Mouse (Mus musculus) liver, embryonic 13.5 days (tissue): Measurements from ENCODE around the gene Serpinb1c. TPM values are rescaled to one million over a fixed set of nuclear protein-coding genes. Genes with fewer than 3 reads are reported as not detected.
"Not testable (repeated sequence)": the region's sequence is repeated elsewhere in the genome, so short reads cannot be mapped to it uniquely, and the experiment has no call there.

Experiments used
- ATAC-seq: fragments of 200-750 bp; cut with Nextera tagmentation; 2 replicates; pipeline ENCODE4 v1.8.0; 2017; ENCODE audit warnings: low read depth, mild to moderate bottlenecking, moderate number of reproducible peaks, moderate library complexity
- DNase-seq: peaks from one replicate; pipeline ENCODE4 v3.0.0; 2022
- H3K27ac ChIP-seq: fragments of 300-500 bp; sonication (generic); 2 replicates; pipeline ENCODE4 v1.5.1; 2015; ENCODE audit warnings: moderate library complexity, mild to moderate bottlenecking, inconsistent platforms
- H3K27me3 ChIP-seq: fragments of 300-500 bp; sonication (generic); 2 replicates; pipeline ENCODE4 v1.6.1; 2015; ENCODE audit warnings: mild to moderate bottlenecking, inconsistent platforms
- H3K36me3 ChIP-seq: fragments of 300-500 bp; sonication (generic); 2 replicates; pipeline ENCODE4 v1.6.1; 2015; ENCODE audit warnings: mild to moderate bottlenecking, inconsistent platforms
- H3K4me1 ChIP-seq: fragments of 300-500 bp; sonication (generic); replicated peaks from 2 replicates; pipeline ENCODE4 v1.6.1; 2015; ENCODE audit warnings: inconsistent platforms
- H3K4me2 ChIP-seq: fragments of 300-500 bp; sonication (generic); 2 replicates; pipeline ENCODE4 v1.6.1; 2015; ENCODE audit warnings: inconsistent platforms, mild to moderate bottlenecking, moderate library complexity
- H3K4me3 ChIP-seq: fragments of 300-500 bp; sonication (generic); replicated peaks from 2 replicates; pipeline ENCODE4 v1.5.1; 2015; ENCODE audit warnings: mild to moderate bottlenecking, inconsistent platforms
- H3K9ac ChIP-seq: fragments of 300-500 bp; sonication (generic); 2 replicates; pipeline ENCODE4 v1.6.1; 2015; ENCODE audit warnings: mild to moderate bottlenecking, inconsistent platforms
- H3K9me3 ChIP-seq: fragments of 300-500 bp; sonication (generic); replicated peaks from 2 replicates; pipeline ENCODE4 v1.6.1; 2016; ENCODE audit warnings: inconsistent platforms
- WGBS: fragments of 180-500 bp; shearing (Covaris S2); methylation state at CpG from one replicate; pipeline ENCODE4 v1.1.7; 2015; ENCODE audit not compliant: insufficient replicate concordance; 5-methylcytosine and 5-hydroxymethylcytosine counted together
- polyA plus RNA-seq: library from polyadenylated mRNA; unstranded; fragments of >200 nt; fragmentation: Nextera tagmentation; extraction: Ambion mirVana; gene quantifications from 2 replicates; pipeline ENCODE4 v1.2.1, GENCODE M21; 2015

Serpinb1c gene
- polyA plus RNA-seq: not detected in 2 replicates

GRCm38 (mm10) chr13:32898111-32898510 is at the start of gene Serpinb1c:
TSS of gene Serpinb1c (minus strand) at chr13:32898211.
- Histone ChIP-seq H3K9ac (no peak within 1 kb of the TSS), H3K36me3 (no peaks in the 10 kb centered on the region), H3K27ac (no peak within 1 kb of the TSS), H3K4me1 (no peaks in the 10 kb centered on the region), H3K4me2 (no peak within 1 kb of the TSS), H3K27me3 (no peaks in the 10 kb centered on the region), H3K4me3 (no peak within 1 kb of the TSS), H3K9me3 (no peaks in the 10 kb centered on the region)
- DNase-seq (no peak), ATAC-seq (no peak)
- WGBS: 75% methylated on average over 2 of the region's 2 CpGs

DNA sequence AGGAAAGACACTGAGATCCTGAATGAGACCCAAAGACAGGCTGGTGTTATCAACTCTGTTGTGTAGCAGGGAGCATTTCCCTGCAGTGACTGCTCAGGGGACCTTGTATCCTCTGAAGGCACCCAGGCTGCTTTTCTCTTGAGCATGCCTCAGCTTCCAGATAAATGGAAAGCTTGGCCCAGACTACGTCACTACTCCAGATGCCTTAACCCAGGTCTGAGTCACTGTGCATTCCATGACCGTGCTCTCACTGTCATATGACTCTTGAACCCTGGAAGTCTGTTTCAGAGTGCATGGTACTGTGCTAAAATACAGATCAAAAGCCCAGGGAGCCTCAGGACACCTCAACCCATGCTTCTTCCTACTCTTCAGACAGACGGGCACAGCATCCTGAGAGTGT is 41.2 kb upstream of the Serpinb1c start:
- H3K36me3 ChIP-seq, H3K27ac ChIP-seq, ATAC-seq, H3K4me1 ChIP-seq, H3K27me3 ChIP-seq, H3K4me2 ChIP-seq, H3K4me3 ChIP-seq, H3K9ac ChIP-seq, H3K9me3 ChIP-seq, DNase-seq: not testable (repeated sequence)
- WGBS: 56% methylated on average over 3 of the region's 3 CpGs

DNA sequence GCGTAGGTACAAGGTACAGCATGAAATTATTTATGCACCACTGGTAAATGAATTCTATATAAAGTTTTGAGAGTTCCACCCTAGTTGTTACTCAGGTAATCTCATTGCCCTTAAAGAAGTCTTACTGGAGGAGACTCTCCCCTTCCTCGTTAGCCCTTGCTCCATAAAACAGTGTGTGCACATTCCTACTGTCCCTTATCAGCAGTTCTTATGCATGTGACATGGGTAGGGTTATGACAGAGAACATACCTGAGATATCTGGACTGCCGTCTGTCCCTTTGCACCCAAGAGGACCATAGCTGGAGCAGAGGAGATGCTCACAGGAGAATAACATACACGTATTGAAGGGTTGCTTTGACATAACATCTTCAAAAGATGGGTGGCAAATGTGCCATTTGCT is 40.3 kb upstream of the Serpinb1c start:
- 57% methylated on average over 4 of the region's 4 CpGs for WGBS
- H3K4me2 ChIP-seq, H3K9ac ChIP-seq, DNase-seq, ATAC-seq, H3K4me3 ChIP-seq, H3K27me3 ChIP-seq, H3K4me1 ChIP-seq, H3K9me3 ChIP-seq, H3K36me3 ChIP-seq, H3K27ac ChIP-seq: not testable (repeated sequence)

DNA sequence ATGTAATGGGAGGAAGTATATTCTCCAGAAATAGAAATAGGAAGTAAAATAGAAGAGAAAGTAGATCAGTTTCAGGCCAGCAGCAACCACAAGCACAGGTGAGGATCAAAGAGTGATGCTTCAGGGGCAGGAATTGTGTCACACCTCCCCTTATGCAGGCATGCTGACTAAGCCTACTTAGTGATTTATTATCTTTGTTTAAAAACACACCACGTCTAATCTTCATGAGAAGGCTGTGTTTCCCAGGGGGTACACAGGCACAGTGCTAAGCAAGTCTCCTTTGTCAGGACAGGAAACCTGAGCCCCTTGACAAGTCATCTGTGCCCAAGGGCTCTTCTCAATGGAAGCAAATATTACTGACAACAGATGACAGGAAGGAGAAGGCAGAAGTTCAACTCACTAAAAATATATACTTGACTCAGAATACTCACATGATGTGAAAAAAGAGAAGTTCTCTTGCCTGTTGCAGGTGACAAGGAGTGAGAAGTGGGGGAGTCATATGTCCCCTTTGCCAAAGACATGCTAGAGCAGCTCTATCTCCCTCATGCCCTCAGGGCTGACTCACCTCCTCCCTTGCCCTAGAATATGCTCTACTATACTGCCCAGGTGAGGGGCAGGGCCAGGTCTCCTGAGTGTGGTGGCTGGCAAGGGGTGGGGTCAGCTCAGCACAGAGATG is 36.8 kb upstream of the Serpinb1c start:
- H3K4me2 ChIP-seq: no peak overlapping the region
- H3K4me3 ChIP-seq: no peak overlapping the region
- no peaks in the 10 kb centered on the region for H3K27me3 ChIP-seq
- no peaks in the 10 kb centered on the region for H3K4me1 ChIP-seq
- no peaks in the 10 kb centered on the region for H3K36me3 ChIP-seq
- ATAC-seq (no peak), DNase-seq (no peak)
- no peak overlapping the region for H3K9ac ChIP-seq
- 8% methylated on average over 1 of the region's 1 CpGs for WGBS
- H3K27ac ChIP-seq: no peak overlapping the region
- H3K9me3 ChIP-seq: no peaks in the 10 kb centered on the region

DNA sequence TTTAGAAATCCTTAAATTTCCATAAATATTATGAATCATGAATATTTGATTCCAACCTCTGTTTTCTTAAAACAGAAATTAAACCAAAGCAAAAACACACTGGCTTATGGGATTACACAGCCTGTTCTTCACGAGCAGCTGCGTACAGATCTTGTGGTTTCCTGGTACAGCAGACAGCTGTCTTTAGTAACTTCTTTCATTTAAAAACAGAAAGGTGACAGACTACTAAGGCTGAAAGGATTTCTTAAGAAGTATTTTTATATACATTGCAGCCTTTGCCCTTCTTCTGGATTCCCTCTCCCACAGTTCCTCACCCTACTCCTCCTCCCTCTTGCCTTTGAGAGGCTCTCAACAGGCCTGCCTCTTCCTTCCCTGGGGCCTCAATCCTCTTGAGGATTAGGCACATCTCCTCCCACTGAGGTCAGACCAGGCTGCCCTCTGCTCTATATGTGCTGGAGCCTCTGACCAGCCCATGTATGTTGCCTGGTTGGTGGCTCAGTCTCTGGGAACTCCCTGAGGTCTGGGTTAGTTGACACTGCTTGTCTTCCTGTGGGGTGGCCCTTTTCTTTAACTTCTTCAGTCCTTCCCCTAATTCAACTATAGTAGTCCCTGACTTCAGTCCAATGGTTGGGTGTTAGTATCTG is 31.2 kb upstream of the Serpinb1c start:
- Histone ChIP-seq H3K9me3 (no peaks in the 10 kb centered on the region), H3K4me1 (no peaks in the 10 kb centered on the region), H3K4me3 (no peak overlapping the region), H3K4me2 (no peak overlapping the region), H3K27me3 (no peaks in the 10 kb centered on the region), H3K9ac (no peak overlapping the region), H3K27ac (no peak overlapping the region), H3K36me3 (no peaks in the 10 kb centered on the region)
- 42% methylated on average over 2 of the region's 2 CpGs for WGBS
- DNase-seq (no peak), ATAC-seq (no peak)

- Histone ChIP-seq H3K27me3 (no peaks in the 10 kb centered on the region), H3K27ac (no peak overlapping the region), H3K9ac (no peak overlapping the region), H3K4me2 (no peak overlapping the region), H3K36me3 (no peaks in the 10 kb centered on the region), H3K9me3 (no peaks in the 10 kb centered on the region), H3K4me3 (no peak overlapping the region), H3K4me1 (no peaks in the 10 kb centered on the region)
- DNase-seq: no peak
- no peak for ATAC-seq
- 59% methylated on average over 1 of the region's 1 CpGs for WGBS
Observed at GRCm38 (mm10) chr13:32927241-32927640, 29.2 kb upstream of the Serpinb1c start.

- no peak overlapping the region for H3K4me3 ChIP-seq
- WGBS: 49% methylated on average over 2 of the region's 2 CpGs
- no peaks in the 10 kb centered on the region for H3K36me3 ChIP-seq
- no peak overlapping the region for H3K4me2 ChIP-seq
- no peak overlapping the region for H3K9ac ChIP-seq
- no peak overlapping the region for H3K27ac ChIP-seq
- no peaks in the 10 kb centered on the region for H3K9me3 ChIP-seq
- no peak for DNase-seq
- H3K4me1 ChIP-seq: no peaks in the 10 kb centered on the region
- ATAC-seq: no peak
- no peaks in the 10 kb centered on the region for H3K27me3 ChIP-seq
Observed at GRCm38 (mm10) chr13:32926661-32927060, 28.6 kb upstream of the Serpinb1c start.

- Histone ChIP-seq H3K4me1 (no peaks in the 10 kb centered on the region), H3K4me2 (no peak overlapping the region), H3K9ac (no peak overlapping the region), H3K27ac (no peak overlapping the region), H3K4me3 (no peak overlapping the region), H3K9me3 (no peaks in the 10 kb centered on the region), H3K36me3 (no peaks in the 10 kb centered on the region), H3K27me3 (no peaks in the 10 kb centered on the region)
- ATAC-seq (no peak), DNase-seq (no peak)
- WGBS: 52% methylated on average over 7 of the region's 7 CpGs
Observed at GRCm38 (mm10) chr13:32924578-32925360, 26.8 kb upstream of the Serpinb1c start.

GRCm38 (mm10) chr13:32922622-32923021 is 24.6 kb upstream of the Serpinb1c start:
- no peak for DNase-seq
- H3K9me3 ChIP-seq: no peaks in the 10 kb centered on the region
- H3K27ac ChIP-seq: no peak overlapping the region
- no peak for ATAC-seq
- H3K36me3 ChIP-seq: no peaks in the 10 kb centered on the region
- H3K27me3 ChIP-seq: no peaks in the 10 kb centered on the region
- no peak overlapping the region for H3K4me2 ChIP-seq
- H3K4me1 ChIP-seq: no peaks in the 10 kb centered on the region
- no peak overlapping the region for H3K9ac ChIP-seq
- no peak overlapping the region for H3K4me3 ChIP-seq

DNA sequence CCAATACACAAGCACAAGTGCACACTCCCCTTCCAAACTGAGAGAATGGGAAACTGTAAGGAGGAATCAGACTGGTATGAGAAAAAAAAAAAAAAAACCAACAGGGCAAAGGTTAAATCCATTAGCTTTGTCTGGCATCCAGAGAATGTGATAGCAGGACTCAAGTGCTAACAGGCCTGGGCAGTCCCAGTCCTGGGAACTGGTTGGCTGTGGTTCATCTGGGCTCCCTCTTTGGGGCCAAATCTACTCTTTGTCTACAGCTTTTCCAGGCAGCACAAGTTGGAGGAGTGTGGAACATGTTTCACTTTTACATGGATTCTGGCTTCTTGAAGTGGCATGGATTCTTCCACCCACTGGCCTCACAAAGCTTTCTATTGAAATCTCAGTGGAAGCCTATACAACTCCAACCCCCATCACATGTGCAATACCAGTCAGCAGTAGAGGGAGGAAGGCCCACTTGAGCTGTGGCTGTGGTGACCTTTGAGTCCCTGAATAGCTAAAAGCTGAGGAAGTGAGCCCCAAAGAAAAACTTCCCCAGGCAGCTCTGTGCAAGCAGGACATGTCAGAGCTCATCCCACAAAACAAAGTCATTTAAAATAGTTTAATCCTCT is 14.9 kb upstream of the Serpinb1c start:
- Histone ChIP-seq H3K27ac (no peak overlapping the region), H3K4me3 (no peak overlapping the region), H3K9ac (no peak overlapping the region), H3K4me1 (no peaks in the 10 kb centered on the region), H3K9me3 (no peaks in the 10 kb centered on the region), H3K27me3 (no peaks in the 10 kb centered on the region), H3K4me2 (no peak overlapping the region), H3K36me3 (no peaks in the 10 kb centered on the region)
- no peak for DNase-seq
- ATAC-seq: no peak

- WGBS: 56% methylated on average over 3 of the region's 3 CpGs
- Histone ChIP-seq H3K9me3 (no peaks in the 10 kb centered on the region), H3K27me3 (no peaks in the 10 kb centered on the region), H3K9ac (no peak overlapping the region), H3K4me2 (no peak overlapping the region), H3K27ac (no peak overlapping the region), H3K4me1 (no peaks in the 10 kb centered on the region), H3K4me3 (no peak overlapping the region), H3K36me3 (no peaks in the 10 kb centered on the region)
- ATAC-seq: no peak
- no peak for DNase-seq
Observed at GRCm38 (mm10) chr13:32908182-32908581, 10.2 kb upstream of the Serpinb1c start.
